Mouse (Mus musculus): ENCODE data around the gene Fam193b.

Fam193b gene

DNA sequence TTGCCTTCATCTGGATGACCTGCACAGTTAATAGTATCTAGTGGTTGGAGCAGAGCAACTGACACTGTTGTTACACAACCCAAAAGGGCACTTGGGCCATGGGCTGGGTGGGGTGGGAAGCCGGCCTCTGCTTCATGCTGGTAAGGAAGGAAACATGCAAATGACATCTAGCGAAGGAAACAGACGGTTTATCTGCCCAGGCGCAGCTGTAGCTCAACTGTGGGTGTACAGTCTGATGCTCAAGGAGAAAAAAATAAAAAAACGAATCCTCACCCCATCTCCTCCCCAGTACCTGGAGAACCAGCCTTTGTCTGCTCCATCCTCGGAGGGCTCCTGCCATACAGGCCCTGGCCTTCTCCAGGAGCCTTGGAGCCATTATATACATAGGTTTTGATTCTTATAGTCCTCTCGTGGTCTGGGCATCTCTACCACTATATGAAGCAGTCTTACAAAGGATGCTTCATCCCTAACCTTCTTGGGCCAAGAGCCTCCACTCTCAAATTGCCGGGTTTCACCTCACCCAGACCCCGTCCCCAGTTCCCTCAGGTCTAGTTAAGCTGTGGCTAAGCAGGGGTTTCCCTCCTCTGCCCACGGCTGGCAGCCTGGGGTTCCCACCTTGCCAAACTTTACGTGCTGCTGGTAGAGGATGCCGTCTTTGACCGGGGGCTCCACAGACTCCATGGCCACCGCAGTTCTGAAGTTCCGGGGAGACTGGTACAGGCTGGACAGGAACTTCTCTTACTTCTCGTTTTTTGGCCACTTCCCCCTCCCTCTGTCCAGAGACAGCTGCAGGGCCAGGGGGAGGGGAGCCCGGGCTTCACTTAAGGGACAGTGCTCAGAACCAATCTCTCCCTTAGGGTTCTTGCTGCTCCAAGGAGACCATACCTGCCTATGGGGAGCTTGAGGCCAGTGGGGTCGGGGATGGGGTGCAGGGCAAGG, 42.8 kb downstream of the Fam193b start:
- in situ Hi-C loops (cut with MboI, MseI), result no loop called here

DNA sequence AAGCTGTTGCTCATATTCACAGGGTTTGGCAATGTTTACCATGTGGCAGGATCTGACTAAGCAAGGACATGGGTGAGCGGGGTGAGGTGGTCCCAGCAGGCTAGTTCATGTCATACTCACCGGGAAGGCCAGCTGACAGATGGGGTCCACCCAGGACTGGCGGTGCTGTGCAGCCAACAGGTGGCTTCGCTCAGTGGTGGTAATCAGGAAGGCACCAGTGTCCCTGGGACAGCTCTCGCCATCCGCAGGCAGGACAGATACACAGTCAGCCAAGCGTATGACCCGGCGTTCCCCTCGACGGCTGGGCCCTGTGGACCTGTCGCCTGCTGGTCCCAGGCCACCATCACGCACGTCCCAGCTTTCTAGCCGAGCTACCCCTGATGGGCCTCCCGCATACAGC, 43.7 kb downstream of the Fam193b start:
- in situ Hi-C loops (cut with MboI, MseI), result no loop called here

DNA sequence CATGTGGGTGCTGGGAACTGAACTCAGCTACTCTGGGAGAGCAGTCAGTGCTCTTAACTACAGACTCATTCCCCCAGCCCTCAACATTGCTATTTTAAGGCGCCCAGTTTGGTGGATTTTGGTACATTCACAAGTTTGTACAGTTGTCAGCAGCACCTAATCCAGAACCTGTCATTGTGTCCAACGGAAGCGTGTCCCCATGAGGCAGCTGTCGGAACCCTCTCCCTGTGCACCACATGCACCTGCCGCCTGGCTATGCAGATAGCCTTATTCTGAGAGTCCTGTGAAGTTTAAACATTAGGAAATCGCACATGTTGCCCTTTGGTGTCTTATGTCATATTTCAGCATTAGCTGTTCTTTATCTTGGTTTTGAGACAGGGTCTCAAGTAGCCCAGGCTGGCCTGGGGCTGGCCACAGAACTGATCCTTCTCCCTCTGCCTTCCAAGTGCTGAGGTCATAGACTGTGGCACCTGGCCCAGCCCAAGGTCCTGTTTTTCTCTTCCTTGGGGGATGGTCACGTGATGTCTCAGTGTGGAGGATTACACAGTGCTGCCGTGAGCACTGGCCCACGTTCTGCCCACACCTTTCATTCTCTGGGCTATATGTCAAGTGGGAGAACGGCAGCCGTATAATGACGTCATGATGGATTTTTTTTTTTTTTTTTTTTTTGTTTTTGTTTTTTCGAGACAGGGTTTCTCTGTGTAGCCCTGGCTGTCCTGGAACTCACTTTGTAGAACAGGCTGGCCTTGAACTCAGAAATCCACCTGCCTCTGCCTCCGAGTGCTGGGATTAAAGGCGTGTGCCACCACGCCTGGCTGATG, 45.0 kb downstream of the Fam193b start:
- in situ Hi-C loops (cut with MboI, MseI), result no loop called here

DNA sequence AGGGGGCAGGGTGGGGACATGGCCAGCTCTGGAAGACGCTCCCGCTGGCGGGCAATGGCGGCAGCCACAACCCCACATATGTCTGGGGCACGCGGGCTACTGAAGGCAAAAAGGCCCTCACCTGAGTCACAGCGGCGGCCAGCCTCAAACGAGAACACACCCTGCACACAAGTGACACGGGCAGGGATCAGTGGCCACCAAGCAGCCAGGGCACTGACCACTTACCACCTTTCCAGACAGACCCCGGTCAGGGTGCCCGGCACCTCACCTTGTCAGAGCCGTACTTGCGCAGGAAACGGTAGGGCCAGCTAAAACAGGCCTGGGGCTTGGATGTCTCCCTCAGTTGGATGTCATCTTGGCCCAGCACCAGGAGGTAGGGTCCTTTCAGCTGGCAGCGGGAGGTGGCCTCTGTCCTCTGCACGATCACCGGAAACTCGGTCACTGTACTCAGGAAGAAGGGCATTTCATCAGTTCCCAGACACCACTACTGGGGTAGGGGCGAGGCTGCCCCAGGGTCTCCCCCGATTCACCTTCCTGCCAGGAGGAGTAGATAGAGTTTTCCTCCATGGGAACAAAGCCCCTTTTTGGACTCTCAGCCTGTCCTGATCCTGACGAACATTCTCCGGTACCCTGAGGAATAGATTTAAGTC, 46.8 kb downstream of the Fam193b start:
- in situ Hi-C loops (cut with MboI, MseI), result loop anchor here in 1 of 2 experiments (5.0 kb wide), 2 partner anchors 37 to 122 kb away; partner anchors contain the start of gene Dbn1

DNA sequence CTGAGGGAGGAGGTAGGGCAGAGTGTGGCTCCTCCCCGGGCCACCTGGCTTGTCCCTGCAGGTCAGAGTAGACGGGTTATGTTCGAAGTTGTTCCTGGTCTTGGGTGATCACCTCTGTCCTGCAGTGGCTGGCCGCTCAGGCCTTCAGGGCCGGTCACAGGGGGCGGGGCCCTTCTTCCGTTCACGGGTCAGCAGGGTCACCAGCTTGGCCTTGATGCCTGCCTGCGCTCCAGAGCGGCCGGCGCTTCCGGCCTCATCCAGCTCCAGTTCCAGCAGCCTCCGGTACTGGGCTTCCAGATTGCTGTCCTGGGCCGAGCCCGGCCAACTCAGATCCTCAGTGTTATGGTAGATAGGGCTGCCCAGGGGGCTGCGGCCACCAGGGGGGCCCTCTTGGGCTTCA, 47.6 kb downstream of the Fam193b start:
- in situ Hi-C loops (cut with MboI, MseI), result loop anchor here in 1 of 2 experiments (5.0 kb wide), 2 partner anchors 36 to 121 kb away; partner anchors contain the start of gene Dbn1

DNA sequence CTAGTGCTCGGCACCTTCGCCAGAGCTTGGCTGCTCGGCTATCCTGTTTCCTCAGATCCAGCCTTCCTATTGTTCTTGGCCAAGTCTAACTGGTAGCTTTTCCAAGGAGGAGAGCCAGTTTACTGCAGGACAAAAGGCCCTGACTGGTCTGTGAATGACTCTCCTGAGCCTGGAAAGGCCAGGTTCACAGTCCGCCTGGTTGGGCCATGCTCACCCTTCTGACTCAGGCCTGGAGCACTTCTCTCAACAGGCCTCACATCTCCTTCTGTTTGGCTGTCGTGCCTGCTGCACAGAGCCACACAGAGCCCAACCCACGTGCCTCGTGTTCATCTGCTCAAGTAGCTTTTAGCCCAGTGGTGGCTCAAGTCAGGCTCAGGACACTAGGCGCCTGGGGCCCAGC, 48.2 kb downstream of the Fam193b start:
- in situ Hi-C loops (cut with MboI, MseI), result loop anchor here in 1 of 2 experiments (5.0 kb wide), 2 partner anchors 35 to 120 kb away; partner anchors contain the start of gene Dbn1

DNA sequence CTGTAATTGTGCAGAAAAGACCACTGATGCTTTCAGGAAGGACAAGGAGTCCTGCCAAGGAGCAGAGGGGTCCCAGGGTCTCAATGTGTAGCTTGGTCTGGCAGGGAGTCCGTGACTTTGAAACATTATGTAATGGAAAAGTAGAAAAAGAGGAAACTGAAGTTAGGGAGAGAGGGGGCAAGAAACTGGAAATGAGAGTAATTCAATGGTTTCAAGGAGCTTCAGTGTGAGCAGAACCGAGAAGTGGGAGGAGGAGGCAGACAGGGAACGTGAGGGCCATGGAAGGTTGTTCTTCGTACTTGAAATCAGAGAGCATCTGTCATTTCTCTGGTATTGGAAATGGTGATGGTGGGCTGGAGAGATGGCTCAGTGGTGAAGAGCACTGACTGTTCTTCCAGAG, 51.3 kb downstream of the Fam193b start:
- in situ Hi-C loops (cut with MboI, MseI), result loop anchor here (5.0 to 10.0 kb wide), 3 partner anchors 32 to 117 kb away; partner anchors contain the start of gene Dbn1 (in 1 of the 2)

DNA sequence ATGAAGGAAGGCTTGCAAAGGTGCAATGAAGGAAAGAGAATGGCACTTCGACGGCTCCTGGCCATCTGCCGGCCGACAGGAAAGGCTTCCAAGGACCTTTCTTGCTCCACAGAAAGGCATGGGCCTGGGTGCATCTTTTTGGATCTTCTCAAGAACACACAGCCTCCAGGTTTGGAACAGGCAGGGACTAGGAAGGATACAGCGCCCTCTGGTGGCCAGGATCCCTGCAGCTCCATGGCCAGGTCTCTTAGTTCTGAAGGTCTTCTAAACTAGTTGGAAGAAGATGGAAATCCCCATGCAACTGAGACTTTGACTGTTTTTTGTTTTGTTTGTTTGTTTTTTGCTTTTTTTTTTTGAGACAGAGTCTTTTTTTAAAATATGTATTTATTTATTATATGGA, 54.0 kb downstream of the Fam193b start:
- in situ Hi-C loops (cut with MboI, MseI), result loop anchor here in 1 of 2 experiments (10.0 kb wide), 1 partner anchor 112 kb away; no protein-coding TSS in a partner anchor

DNA sequence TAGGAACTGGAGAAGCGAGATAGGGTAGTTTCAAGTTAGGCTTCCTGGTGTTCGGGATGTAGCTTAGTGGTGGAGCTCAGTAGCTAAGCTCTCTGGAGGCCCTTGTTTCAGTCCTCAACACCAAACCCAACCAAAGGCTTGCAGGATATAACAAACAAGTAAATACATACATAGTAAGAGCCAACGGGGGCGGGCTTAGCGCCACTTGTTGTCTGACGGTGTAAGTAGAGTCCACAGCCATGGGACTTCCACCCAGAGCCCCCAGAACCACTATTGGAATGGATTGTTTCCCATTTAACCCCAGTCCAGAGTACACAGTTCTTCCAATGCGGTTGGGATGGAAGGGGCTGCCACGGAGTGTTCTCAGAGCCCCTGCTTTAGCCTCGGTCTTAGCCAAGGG, 57.1 kb downstream of the Fam193b start:
- in situ Hi-C loops (cut with MboI, MseI), result loop anchor here in 1 of 2 experiments (5.0 to 10.0 kb wide), 2 partner anchors 37 to 109 kb away; no protein-coding TSS in a partner anchor

DNA sequence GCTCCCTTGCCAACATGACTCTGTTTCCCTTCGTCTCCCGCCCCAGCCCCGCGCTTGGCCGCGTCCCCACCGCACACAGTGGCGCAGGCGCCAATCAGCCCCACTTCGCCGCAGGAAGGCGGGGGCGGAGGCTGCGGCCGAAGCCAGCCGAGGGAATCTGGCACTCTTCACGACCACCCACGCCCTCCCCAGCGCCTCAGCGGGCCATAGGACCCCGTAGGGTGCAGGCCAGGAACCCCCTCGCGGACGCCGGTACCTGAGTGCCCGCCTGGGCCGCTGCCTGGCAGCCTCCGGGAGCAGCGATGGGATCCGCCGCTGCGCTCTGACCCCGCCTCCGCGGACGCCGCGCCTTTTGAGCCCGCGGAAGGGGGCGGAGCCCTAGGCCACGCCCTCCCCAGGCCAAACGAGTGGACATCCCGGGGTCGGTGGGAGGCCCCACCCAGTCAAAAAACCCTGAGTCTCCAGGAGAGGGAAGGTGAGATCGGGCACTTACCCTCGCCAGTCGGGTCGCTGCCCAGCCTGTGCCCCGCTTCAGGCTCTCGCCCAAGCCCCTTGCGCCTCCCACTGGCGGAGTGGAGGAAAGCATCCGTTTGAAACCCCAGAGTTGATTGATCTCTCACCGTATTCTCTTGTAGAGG, 57.7 kb downstream of the Fam193b start, which contains the start of gene Pdlim7:
Pdlim7 (minus strand) TSS at position 566 of the 638 bp plus-strand sequence.
- in situ Hi-C loops (cut with MboI, MseI), result loop anchor here in 1 of 2 experiments (5.0 to 10.0 kb wide), 2 partner anchors 36 to 108 kb away; no protein-coding TSS in a partner anchor

DNA sequence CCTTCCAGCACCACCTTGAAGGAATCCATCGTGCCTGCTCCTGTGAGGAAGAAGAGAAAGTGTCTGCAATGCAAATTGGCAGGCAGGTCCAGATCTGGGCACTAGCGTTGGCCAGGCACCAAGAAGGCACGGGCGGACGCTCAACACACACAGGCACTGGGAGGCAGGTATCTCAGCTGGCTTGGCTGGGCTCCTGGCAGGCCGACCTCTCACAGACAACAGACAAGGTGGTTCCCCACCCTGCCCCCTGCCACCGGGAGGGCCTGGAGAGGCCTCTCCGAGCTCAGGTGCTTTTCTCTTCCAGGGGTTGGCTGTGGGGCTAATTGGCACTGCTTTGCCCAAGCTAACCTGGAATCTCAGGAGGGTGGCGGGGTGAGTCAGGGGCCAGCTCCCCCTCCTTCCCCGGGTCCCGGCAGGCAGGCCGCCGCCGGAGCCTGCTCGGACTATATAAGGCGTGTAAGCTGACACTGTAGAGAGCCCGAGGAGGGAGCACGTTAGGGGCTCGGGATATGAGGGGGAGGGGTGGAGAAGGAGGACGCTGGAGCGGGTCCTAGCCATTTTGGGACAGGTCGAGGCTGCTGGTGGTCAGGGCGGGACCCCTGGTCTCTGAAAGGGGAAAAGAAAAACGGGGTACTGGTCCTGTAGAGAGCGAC, 58.4 kb downstream of the Fam193b start:
- in situ Hi-C loops (cut with MboI, MseI), result loop anchor here in 1 of 2 experiments (5.0 to 10.0 kb wide), 2 partner anchors 35 to 108 kb away; no protein-coding TSS in a partner anchor

DNA sequence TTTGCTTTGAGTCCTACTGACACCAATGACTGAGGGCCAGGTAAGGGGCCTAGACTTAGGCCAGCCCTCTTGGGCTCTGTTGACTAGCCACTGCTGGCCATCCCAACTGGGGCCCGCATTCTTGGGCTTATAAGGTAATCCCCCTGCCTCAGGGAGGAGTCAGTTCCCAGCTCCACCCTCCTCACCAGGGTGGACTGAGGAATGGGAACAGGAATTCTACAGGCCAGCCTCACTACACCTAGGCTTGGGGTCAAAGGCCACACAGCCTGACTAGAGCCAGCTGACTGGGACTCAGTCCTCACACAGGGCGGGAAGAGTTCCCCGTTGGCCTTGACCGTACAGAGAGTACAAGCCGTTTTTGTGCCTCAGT, 59.4 kb downstream of the Fam193b start:
- in situ Hi-C loops (cut with MboI, MseI), result loop anchor here in 1 of 2 experiments (5.0 to 10.0 kb wide), 2 partner anchors 34 to 107 kb away; no protein-coding TSS in a partner anchor

DNA sequence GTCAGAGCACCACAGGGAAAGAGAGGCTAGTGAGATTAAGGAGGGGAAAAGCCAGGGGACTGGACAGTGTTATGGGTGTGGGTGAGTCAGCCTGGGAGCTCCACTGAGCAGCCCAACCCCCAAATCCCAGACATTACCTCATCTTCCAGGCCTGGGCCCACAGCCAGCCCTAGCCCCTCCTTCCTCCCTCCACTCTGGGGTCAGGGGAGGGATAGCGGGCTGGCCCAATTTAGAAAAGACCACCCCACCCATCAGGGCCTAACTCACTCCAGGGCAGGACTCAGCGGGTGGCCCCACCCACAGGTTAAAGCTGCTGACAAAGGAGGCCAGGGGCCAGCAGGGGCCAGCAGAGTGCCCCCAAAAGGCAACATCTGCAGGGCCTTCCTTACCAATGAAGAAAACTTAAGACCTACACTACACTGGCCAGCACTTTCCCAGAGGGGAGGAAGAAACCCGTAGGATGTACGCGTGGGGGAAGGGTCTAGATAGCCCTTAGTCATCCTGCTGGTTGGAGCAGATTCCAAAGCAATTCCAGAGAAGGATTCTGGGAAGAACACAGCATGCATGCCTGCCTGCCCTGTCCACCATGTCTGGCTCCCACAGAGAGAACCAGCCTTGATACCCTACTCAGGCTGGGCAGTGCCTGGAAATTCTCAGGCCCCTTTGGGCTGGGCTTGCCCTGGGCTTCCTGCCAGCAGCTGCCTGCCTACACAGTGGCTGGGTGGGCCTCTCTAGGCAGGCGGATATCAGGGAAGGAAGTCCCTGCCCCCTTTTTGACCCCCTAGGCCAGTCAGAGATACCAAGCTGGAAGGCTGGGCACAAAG, 60.0 kb downstream of the Fam193b start:
- in situ Hi-C loops (cut with MboI, MseI), result loop anchor here in 1 of 2 experiments (5.0 to 10.0 kb wide), 2 partner anchors 34 to 106 kb away; no protein-coding TSS in a partner anchor

DNA sequence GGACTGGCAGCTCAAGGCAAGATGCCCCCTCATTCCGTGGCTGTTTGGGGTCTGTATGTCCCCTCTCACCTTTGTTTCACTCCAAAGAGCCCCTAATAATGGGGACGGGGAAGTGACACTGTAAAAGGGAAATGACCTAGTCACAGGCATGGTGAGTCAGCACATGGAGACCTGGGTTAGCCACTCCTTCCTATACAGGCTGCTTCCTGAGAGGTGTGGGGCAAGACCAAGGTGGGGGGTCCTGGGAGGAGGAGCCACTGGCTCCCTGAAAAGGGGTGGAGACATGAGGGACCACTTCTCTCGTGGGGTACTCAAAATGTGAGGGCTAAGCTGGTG, 60.6 kb downstream of the Fam193b start:
- in situ Hi-C loops (cut with MboI, MseI), result loop anchor here in 1 of 2 experiments (5.0 to 10.0 kb wide), 2 partner anchors 33 to 105 kb away; no protein-coding TSS in a partner anchor

DNA sequence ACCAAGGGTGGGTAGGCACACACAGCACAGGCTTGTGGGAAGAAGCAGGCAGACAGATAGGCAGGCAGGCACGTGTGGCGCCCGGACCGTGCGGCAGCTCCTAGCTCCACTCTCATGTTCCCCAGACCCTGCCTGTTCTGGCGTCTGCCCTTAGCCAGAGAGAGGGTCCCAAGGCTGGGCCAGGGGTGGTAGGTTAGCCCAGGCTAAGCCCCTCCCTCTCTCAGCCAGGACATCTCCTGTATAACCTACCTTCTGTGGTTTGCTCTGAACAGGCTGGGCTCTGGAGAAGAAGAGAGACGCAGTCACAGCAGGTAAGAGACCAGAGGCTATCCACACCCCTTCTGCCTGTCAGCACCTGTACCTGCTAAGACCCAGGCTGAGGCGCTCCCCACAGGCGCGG, 62.4 kb downstream of the Fam193b start:
- in situ Hi-C loops (cut with MboI, MseI), result no loop called here

DNA sequence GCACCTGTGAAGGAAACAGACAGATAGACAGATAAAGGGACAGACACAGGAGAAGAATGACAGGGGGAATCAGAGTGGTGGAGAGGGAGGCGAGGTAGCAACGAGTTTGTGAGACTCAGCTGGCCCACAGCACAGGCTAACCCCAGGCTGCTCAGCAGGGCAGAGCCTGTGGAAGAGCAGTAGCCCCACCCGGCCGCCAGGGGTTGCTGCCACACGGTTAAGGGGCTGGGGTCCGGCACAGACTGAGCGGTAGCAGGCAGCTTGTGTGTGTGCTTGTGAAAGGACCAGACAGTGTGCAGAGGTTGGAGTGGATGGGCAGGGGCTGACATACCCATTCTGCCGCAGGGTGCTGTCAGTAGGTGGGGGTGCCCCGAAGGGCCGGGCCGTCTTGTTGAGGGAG, 63.0 kb downstream of the Fam193b start:
- in situ Hi-C loops (cut with MboI, MseI), result no loop called here

DNA sequence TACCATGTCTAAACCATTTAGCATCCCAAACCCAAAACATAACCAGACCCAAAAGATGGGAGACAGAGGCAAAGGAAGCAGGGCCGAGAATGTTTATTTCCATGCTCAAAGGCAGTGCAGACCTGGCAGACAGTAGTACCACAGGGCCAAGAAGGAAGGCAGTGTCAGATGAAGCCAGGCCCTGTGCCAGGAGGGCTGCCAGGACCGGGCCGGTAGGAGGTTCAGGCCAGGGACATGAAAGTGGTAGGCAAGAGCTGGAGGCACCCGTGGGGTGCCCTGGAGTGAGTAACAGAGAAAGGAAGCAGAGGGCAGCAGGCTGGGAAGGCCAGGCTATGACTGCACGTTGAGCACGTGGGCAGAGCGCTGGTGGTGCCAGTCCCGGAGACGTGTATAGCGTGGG, 64.2 kb downstream of the Fam193b start:
- in situ Hi-C loops (cut with MboI, MseI), result no loop called here

DNA sequence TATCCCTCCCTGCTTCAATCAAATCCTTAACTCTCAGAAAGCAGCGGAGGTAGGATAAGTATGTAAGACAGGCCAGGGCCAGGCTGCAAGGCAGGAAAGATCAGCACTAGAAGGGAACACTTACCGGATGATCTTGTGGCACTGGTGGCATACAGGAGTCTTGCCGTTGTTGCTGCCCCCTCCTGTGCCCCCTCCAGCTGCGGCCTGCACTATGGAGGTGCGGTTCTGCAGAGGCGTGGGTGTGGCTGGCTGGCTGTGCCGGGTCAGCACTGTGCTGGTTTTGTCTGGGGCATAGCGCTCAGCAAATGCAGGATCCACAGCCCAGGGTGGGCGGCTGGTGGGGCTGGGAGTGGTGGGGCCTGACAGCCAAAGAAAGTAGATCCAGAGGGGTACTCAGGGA, 65.1 kb downstream of the Fam193b start:
- in situ Hi-C loops (cut with MboI, MseI), result no loop called here

DNA sequence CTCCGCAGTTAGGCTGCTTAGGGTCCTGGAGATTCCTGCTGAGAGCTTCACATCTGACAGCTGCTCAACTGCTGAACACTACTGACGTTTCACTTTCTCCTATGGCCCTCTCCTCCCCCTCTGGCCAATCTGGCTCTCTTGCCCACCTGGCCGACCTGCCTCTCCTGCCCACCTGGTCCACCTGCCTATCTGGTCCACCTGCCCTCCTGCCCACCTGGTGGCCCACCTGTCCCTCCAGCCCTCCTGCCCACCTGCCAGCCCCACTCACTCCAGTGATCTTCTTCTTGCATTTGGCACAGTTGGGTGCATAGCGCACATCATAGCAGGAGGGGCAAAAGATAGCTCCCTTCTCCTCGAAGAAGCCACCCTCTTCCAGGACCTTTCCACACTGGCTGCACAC, 66.5 kb downstream of the Fam193b start:
- in situ Hi-C loops (cut with MboI, MseI), result no loop called here

Measured in T-helper 17 cell (primary cell).